Mouse (Mus musculus): ENCODE measurements around the gene Aarsd1.

DNA sequence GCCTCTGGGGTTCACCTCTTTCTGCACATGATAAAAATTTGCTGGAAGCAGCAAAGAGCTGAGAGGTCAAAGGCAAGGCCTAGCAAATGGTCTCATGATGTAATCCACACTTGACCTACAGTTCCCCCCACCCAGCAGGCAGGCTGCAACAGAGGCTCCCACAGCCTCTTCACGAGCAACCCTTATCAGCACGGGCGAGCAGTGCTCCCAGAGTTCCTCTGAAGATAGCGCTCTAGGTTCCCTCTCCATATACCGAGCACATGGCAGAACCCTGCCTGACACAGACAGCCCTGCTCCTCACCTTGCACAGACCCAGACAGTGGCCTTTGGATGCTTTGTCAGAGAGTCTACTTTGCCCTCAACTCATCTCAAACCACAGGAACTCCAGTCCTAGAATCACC, 52.9 kb downstream of the Aarsd1 start:
- TF ChIP-seq CTCF (IDR thresholded peaks at IDR 0.05): no peak
- TF ChIP-seq EP300 (IDR thresholded peaks at IDR 0.05): no peak
